Mouse (Mus musculus): Measurements from ENCODE around the gene Smtnl1.
A peak's percentile ranks its signal among the peaks of the same experiment; 100 is the strongest.

Gene Smtnl1

GRCm38 (mm10) chr2:84822552-84822951 is at the start of gene Smtnl1:
TSS of gene Smtnl1 (minus strand) at chr2:84822652.
- DNase-seq (ENCODE audit: low spot score): no peak

- DNase-seq (ENCODE audit: low spot score): peak; percentile 62
These were observed 48.2 kb upstream of the Smtnl1 start for GRCm38 (mm10) chr2:84870623-84871160.

- DNase-seq (ENCODE audit: low spot score): no peak
These were observed 46.5 kb upstream of the Smtnl1 start for GRCm38 (mm10) chr2:84868977-84869376.

- peak; percentile 78 for DNase-seq (ENCODE audit: low spot score)
These were observed 46.1 kb upstream of the Smtnl1 start for GRCm38 (mm10) chr2:84868521-84868943.

- DNase-seq (ENCODE audit: low spot score): peak; percentile 78
These were observed 43.4 kb upstream of the Smtnl1 start for GRCm38 (mm10) chr2:84865616-84866571.

- no peak for DNase-seq (ENCODE audit: low spot score)
These were observed 39.8 kb upstream of the Smtnl1 start for GRCm38 (mm10) chr2:84862231-84862630.

GRCm38 (mm10) chr2:84861430-84861829 is 39.0 kb upstream of the Smtnl1 start:
- DNase-seq (ENCODE audit: low spot score): no peak

GRCm38 (mm10) chr2:84859991-84860780 is 37.7 kb upstream of the Smtnl1 start:
- no peak for DNase-seq (ENCODE audit: low spot score)

GRCm38 (mm10) chr2:84858551-84858950 is 36.1 kb upstream of the Smtnl1 start:
- no peak for DNase-seq (ENCODE audit: low spot score)

- peak; percentile 75 for DNase-seq (ENCODE audit: low spot score)
These were observed 33.3 kb upstream of the Smtnl1 start for GRCm38 (mm10) chr2:84855732-84856131.

GRCm38 (mm10) chr2:84851130-84852040 is 28.9 kb upstream of the Smtnl1 start:
- peak; percentile 65 for DNase-seq (ENCODE audit: low spot score)

- DNase-seq (ENCODE audit: low spot score): no peak
These were observed 28.1 kb upstream of the Smtnl1 start for GRCm38 (mm10) chr2:84850407-84851129.

- no peak for DNase-seq (ENCODE audit: low spot score)
These were observed 22.8 kb upstream of the Smtnl1 start for GRCm38 (mm10) chr2:84845226-84845625.

GRCm38 (mm10) chr2:84843654-84844053 is 21.2 kb upstream of the Smtnl1 start:
- no peak for DNase-seq (ENCODE audit: low spot score)

- DNase-seq (ENCODE audit: low spot score): no peak
These were observed 19.5 kb upstream of the Smtnl1 start for GRCm38 (mm10) chr2:84841905-84842304.

GRCm38 (mm10) chr2:84840748-84841563 is 18.5 kb upstream of the Smtnl1 start:
- no peak for DNase-seq (ENCODE audit: low spot score)

GRCm38 (mm10) chr2:84840016-84840747 is 17.7 kb upstream of the Smtnl1 start:
- DNase-seq (ENCODE audit: low spot score): peak; percentile 81

GRCm38 (mm10) chr2:84838993-84839980 is 16.8 kb upstream of the Smtnl1 start:
- DNase-seq (ENCODE audit: low spot score): peak; percentile 37

Data from retina, embryonic 14.5 days (tissue).